Mouse (Mus musculus) limb, embryonic 12.5 days (tissue): ENCODE data around the gene Rhod. TPM values are rescaled to one million over a fixed set of nuclear protein-coding genes. Genes with fewer than 3 reads are reported as not detected.

Source experiments
- ATAC-seq: fragments of 200-750 bp; cut with Nextera tagmentation; 2 replicates; pipeline ENCODE4 v1.8.0; 2017; ENCODE audit warnings: low read depth, moderate TSS enrichment; ENCODE audit not compliant: insufficient number of reproducible peaks, insufficient read depth, low FRiP score, low TSS enrichment
- H3K27ac ChIP-seq: fragments of 300-500 bp; sonication (generic); 2 replicates; pipeline ENCODE4 v1.5.1; 2016; ENCODE audit warnings: mild to moderate bottlenecking, moderate library complexity
- H3K27me3 ChIP-seq: fragments of 300-500 bp; sonication (generic); 2 replicates; pipeline ENCODE4 v1.6.1; 2016; ENCODE audit warnings: mild to moderate bottlenecking, moderate library complexity
- H3K36me3 ChIP-seq: fragments of 300-500 bp; sonication (generic); 2 replicates; pipeline ENCODE4 v1.6.1; 2016; ENCODE audit warnings: mild to moderate bottlenecking, moderate library complexity
- H3K4me1 ChIP-seq: fragments of 300-500 bp; sonication (generic); replicated peaks from 2 replicates; pipeline ENCODE4 v1.6.1; 2016
- H3K4me2 ChIP-seq: fragments of 300-500 bp; sonication (generic); 2 replicates; pipeline ENCODE4 v1.6.1; 2016; ENCODE audit warnings: mild to moderate bottlenecking, moderate library complexity
- H3K4me3 ChIP-seq: fragments of 300-500 bp; sonication (generic); replicated peaks from 2 replicates; pipeline ENCODE4 v1.5.1; 2016; ENCODE audit warnings: mild to moderate bottlenecking
- H3K9ac ChIP-seq: fragments of 300-500 bp; sonication (generic); replicated peaks from 2 replicates; pipeline ENCODE4 v1.6.1; 2016; ENCODE audit warnings: mild to moderate bottlenecking, moderate library complexity
- H3K9me3 ChIP-seq: fragments of 300-500 bp; sonication (generic); 2 replicates; pipeline ENCODE4 v1.6.1; 2016; ENCODE audit warnings: mild to moderate bottlenecking, moderate library complexity
- WGBS: fragments of 180-500 bp; shearing (Covaris S2); methylation state at CpG from one replicate; pipeline ENCODE4 v1.1.7; 2016; 5-methylcytosine and 5-hydroxymethylcytosine counted together
- polyA plus RNA-seq: library from polyadenylated mRNA; unstranded; fragments of >200 nt; fragmentation: Nextera tagmentation; extraction: Ambion mirVana; gene quantifications from 2 replicates; pipeline ENCODE4 v1.2.1, GENCODE M21; 2016

Rhod gene
- polyA plus RNA-seq, 1 experiment from 2014 or later, result 39.2 TPM

DNA sequence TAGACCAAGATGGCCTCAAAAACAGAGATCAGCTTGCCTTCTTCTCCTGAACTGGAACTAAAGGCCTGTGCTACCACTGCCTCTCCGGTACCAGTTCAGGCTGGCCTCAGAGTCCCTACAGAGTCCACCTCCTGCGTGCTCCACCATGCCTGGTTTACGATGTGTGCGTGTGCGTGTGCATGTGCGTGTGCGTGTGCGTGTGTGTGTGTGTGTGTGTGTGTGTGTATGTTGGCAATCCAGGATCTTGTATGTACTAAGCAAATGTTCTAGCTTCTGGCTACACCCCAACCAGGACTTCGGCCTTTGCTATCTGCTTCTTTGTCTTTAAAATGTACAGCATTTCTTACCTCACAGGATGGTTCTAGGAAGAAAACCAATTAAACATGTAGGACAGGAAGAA is 10.0 kb upstream of the Rhod start:
- 93% methylated on average over 9 of the region's 9 CpGs for WGBS

DNA sequence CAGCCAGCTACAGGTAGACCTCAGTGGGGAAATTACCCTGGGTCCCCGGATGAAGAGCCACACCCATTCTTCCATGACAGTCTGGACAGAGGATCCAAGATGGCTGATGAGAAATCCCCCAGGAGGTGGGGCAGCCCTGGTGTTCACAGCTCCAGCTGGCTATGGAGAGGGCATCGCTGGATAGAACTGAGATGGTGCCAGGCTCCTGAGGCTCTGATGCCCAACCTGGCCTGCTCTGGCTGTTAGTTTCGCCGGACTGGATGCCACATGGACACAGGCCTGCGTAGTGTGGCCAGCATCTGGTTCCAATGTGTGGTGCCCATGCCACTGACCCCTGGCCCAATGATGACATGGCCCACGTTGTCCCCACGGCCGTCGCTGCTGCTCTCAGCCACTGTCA is 8.2 kb upstream of the Rhod start:
- ATAC-seq, result no peak
- Histone ChIP-seq H3K9me3 (no peaks in the 10 kb centered on the region), H3K36me3 (no peaks in the 10 kb centered on the region), H3K4me1 (peaks cover 5% of the 10 kb centered on the region; the same call in 1 of the 2 replicates), H3K27me3 (no peaks in the 10 kb centered on the region), H3K4me3 (no peak overlapping the region), H3K9ac (no peak overlapping the region), H3K4me2 (no peak overlapping the region), H3K27ac (no peak overlapping the region)
- 84% methylated on average over 9 of the region's 9 CpGs for WGBS

More for the DNA sequence above, 10.0 kb upstream of the Rhod start:
- no peak overlapping the region for H3K4me2 ChIP-seq
- no peaks in the 10 kb centered on the region for H3K9me3 ChIP-seq
- H3K27me3 ChIP-seq, result no peaks in the 10 kb centered on the region
- no peak overlapping the region for H3K27ac ChIP-seq
- H3K4me3 ChIP-seq, result no peak overlapping the region
- peaks cover 5% of the 10 kb centered on the region; the same call in 1 of the 2 replicates for H3K4me1 ChIP-seq
- no peaks in the 10 kb centered on the region for H3K36me3 ChIP-seq
- no peak for ATAC-seq
- H3K9ac ChIP-seq, result no peak overlapping the region

DNA sequence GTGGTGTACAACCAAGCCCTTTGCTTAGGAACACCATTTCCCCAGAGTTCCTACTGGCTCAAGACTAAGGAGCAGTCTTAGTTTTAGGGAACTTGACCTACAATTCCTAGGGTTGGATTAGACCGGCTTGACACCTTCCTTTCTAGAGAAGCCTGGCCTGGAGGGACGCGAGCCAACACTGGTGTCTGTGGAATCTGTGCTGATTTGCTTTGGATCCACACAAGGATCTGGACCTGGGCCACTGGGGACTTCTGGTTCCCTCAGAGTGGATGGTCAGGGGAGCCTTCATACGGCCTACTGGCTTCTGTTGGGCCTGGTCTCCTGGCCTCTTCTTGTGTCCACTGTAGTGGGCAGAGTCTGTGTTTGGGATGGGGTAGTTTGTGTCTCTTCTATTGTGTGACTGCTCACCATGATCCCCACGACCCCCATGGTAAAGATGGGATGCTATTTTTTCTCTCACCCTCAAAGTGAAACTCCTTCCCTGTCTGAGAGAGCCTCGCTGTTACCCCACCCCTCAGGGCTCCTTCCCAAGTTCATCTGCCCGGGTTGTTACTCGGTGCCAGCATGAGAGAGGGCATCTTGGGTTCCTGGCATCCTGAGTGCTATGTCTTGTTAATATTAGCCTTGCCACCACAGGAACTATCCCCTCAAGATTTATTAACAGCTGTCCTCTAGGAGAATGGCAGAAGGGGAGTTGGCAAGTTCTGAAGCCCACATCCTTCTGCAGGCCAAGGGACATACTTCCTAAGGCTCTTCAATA is 7.6 kb upstream of the Rhod start:
- Histone ChIP-seq H3K27me3 (no peaks in the 10 kb centered on the region), H3K27ac (no peak overlapping the region), H3K9ac (no peak overlapping the region), H3K4me1 (peaks cover 6% of the 10 kb centered on the region), H3K9me3 (no peaks in the 10 kb centered on the region), H3K4me3 (no peak overlapping the region), H3K4me2 (no peak overlapping the region), H3K36me3 (no peaks in the 10 kb centered on the region)
- ATAC-seq, result no peak
- WGBS, result 87% methylated on average over 8 of the region's 8 CpGs

DNA sequence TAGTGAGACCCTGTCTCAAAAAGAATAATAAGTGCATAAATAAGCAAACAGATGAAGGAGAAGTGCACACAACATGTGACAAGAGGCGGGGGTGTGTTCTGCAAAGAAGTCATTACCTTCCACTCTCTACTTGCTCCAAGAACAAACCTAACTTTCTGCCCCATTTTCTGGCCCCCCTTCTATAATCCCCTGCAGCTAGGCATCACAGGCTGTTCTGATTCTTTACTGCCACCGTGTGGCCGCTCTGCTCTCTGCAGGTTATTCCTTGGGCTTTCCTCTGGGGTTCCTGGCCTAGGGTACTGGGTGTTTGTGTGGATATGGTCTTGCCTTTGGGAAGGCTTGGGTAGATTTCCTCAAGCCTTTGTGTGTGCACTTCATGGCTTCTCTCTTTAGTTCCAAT is 3.2 kb upstream of the Rhod start:
- WGBS, result 13% methylated on average over 3 of the region's 3 CpGs
- peak overlapping the region; percentile 50; the same call in 1 of the 2 replicates for H3K27ac ChIP-seq
- ATAC-seq, result no peak

DNA sequence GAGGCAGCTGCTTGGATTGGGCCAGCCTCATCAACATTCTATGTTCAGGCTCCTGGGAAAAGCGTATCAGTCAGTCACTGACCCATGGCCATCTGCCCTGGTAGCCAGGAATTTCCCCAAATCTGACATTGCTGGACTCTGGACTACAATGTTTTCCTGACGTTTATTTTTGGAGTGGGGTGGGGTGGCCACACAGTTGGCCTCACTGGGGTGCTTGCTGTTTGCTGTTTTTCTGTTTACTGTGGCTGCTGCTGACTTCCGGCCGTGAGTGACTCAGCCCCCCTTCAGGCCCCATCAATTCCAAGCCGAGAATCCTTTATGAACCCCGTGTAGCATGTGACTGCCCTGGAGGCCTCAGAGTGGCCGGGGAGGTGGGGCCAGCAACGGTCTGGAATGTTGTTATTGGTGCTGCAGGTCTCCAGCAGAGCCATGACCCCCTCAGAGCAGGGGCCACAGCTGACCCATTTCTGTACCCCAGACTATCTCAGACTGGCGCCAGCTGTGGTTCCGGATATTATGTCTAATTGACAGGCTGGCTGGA is 2.5 kb upstream of the Rhod start:
- Histone ChIP-seq H3K36me3 (no peaks in the 10 kb centered on the region), H3K4me3 (no peak overlapping the region), H3K27me3 (no peaks in the 10 kb centered on the region), H3K4me1 (peaks cover 47% of the 10 kb centered on the region), H3K9me3 (no peaks in the 10 kb centered on the region), H3K27ac (peak overlapping the region; percentile 50), H3K4me2 (no peak overlapping the region), H3K9ac (0 out of 2 replicates have a peak overlapping the region, but pooled peaks have one; percentile 18)
- WGBS, result 31% methylated on average over 10 of the region's 10 CpGs
- ATAC-seq, result no peak

More for the DNA sequence above, 3.2 kb upstream of the Rhod start:
- no peak overlapping the region for H3K4me3 ChIP-seq
- no peaks in the 10 kb centered on the region for H3K36me3 ChIP-seq
- H3K4me2 ChIP-seq, result no peak overlapping the region
- no peak overlapping the region for H3K9ac ChIP-seq
- H3K27me3 ChIP-seq, result no peaks in the 10 kb centered on the region
- peaks cover 46% of the 10 kb centered on the region for H3K4me1 ChIP-seq
- no peaks in the 10 kb centered on the region for H3K9me3 ChIP-seq

DNA sequence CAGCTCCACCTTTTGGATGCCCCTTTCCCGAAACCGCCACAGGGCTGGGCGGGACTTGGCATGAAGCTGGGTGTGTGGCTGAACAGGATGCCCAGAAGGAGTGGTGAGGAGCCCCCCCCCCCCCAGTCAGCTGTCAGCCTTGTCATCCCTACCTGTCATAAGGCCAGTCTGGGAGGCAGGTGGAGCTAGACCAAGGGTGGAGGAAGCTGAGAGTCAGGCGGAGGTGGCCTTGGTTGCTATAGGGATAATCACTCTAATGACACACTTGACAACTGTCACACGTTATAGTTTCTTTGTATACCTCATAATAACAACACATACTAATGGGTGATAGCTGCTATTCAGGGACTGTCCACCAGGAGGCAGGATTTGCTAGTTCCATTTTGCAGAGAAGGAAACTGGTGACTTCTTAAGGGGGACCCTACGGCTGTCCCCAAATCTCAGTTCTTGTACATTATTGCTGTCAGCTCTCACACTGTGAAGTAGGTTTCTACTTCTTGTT is 1.9 kb upstream of the Rhod start:
- no peak for ATAC-seq
- H3K27me3 ChIP-seq, result no peaks in the 10 kb centered on the region
- H3K9me3 ChIP-seq, result no peaks in the 10 kb centered on the region
- no peak overlapping the region for H3K9ac ChIP-seq
- H3K4me1 ChIP-seq, result peaks cover 47% of the 10 kb centered on the region
- 29% methylated on average over 6 of the region's 6 CpGs for WGBS
- H3K4me3 ChIP-seq, result no peak overlapping the region
- no peak overlapping the region for H3K4me2 ChIP-seq
- 0 out of 2 replicates have a peak overlapping the region, but pooled peaks have one; percentile 50 for H3K27ac ChIP-seq
- H3K36me3 ChIP-seq, result peaks cover 5% of the 10 kb centered on the region; the same call in 1 of the 2 replicates

DNA sequence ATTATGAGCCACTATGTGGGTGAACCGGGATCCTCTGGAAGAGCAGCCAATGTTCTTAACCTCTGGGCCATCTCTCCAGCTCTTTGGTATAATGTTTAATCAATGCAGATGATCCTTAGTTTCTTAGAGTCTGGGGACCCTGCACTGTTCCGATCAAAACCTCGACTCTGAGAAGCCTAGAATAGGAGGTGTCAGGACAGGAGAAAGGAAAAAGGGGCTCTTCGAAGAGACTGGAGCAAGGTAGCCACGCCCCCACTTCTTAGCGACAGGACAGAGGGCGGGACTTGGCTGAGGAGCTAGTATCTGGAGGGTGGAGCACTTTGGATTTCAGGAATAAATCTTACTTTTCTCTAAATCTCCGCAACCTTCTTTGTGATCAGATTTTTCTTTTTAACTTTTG is 990 bp upstream of the Rhod start:
- no peaks in the 10 kb centered on the region for H3K27me3 ChIP-seq
- H3K4me3 ChIP-seq, result peak overlapping the region; percentile 85
- no peaks in the 10 kb centered on the region for H3K9me3 ChIP-seq
- no peak for ATAC-seq
- peaks cover 47% of the 10 kb centered on the region for H3K4me1 ChIP-seq
- H3K27ac ChIP-seq, result no peak overlapping the region
- 11% methylated on average over 8 of the region's 8 CpGs for WGBS
- H3K4me2 ChIP-seq, result peak overlapping the region; percentile 90
- H3K9ac ChIP-seq, result no peak overlapping the region
- H3K36me3 ChIP-seq, result peaks cover 13% of the 10 kb centered on the region; the same call in 1 of the 2 replicates

DNA sequence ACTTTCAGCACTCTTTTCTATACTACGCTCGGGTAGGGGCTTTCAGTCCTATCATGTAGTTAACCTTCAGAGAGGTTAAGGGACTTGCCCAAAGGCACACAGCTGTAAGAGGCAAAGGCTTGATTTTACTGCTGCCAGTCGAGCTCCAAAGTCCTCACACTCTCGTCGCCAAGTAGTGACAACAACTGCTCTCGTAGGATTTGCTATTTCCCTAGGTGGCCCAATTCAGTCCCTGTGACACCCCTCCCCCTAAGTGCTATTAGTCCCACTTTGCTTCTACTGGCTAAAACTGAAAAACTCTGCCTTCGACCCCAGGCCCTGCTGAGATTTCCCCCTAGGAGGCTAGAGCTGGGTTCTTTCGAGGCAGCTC is 456 bp downstream of the Rhod start:
- peak overlapping the region; percentile 83 for H3K9ac ChIP-seq
- peak overlapping the region; percentile 75 for H3K27ac ChIP-seq
- H3K4me1 ChIP-seq, result peaks cover 47% of the 10 kb centered on the region
- no peaks in the 10 kb centered on the region for H3K27me3 ChIP-seq
- ATAC-seq, result no peak
- H3K9me3 ChIP-seq, result no peaks in the 10 kb centered on the region
- peak overlapping the region; percentile 85 for H3K4me3 ChIP-seq
- H3K36me3 ChIP-seq, result peaks cover 13% of the 10 kb centered on the region; the same call in 1 of the 2 replicates
- 5% methylated on average over 8 of the region's 8 CpGs for WGBS
- H3K4me2 ChIP-seq, result peak overlapping the region; percentile 90

DNA sequence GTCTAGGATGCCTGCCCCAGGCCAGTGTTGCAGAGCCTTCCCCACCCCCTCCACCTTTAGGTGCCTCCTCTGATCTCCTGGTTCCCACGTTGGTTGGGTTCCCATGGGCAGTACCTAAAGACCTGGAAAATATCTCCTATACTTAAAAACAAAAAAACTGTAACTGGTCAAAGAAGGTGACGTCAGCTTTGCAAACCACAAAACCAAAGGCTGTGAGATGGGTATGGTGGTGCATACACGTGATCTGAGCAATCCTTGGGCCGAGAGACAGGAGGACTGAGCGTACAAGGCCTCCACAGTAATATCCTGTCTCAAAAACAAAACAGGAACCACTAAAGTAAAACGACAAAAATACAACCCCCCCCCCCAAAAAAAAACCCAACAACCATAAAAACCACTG is 1.3 kb downstream of the Rhod start:
- no peaks in the 10 kb centered on the region for H3K9me3 ChIP-seq
- no peak overlapping the region for H3K27ac ChIP-seq
- H3K9ac ChIP-seq, result no peak overlapping the region
- H3K4me1 ChIP-seq, result peaks cover 47% of the 10 kb centered on the region
- H3K36me3 ChIP-seq, result peaks cover 14% of the 10 kb centered on the region; the same call in 1 of the 2 replicates
- H3K27me3 ChIP-seq, result no peaks in the 10 kb centered on the region
- H3K4me2 ChIP-seq, result peak overlapping the region; percentile 90
- no peak for ATAC-seq
- H3K4me3 ChIP-seq, result peak overlapping the region; percentile 85
- 78% methylated on average over 6 of the region's 6 CpGs for WGBS

DNA sequence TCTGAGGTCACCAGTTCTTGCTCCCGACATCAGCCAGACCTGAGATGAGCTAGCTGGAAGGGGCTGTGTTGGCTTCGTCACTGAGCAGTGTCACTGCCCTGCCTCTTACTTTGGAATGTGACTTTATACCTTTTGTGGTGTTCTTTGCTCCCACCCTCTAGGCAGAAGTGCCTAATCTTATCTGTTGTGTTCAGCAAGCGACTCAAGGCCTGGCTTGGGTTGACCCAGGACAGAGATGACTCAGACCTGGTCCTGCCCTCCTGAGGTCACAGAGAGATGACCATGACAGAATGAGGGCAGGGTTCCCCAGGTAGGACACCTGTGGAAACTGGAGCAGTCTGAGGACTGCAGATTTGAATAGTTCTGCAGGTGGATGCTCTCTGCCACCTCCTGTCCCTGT is 3.0 kb downstream of the Rhod start:
- H3K4me3 ChIP-seq, result no peak overlapping the region
- peaks cover 30% of the 10 kb centered on the region for H3K36me3 ChIP-seq
- no peak for ATAC-seq
- H3K4me2 ChIP-seq, result no peak overlapping the region
- H3K27ac ChIP-seq, result no peak overlapping the region
- H3K9ac ChIP-seq, result no peak overlapping the region
- no peaks in the 10 kb centered on the region for H3K27me3 ChIP-seq
- 94% methylated on average over 3 of the region's 3 CpGs for WGBS
- H3K4me1 ChIP-seq, result peaks cover 35% of the 10 kb centered on the region
- H3K9me3 ChIP-seq, result no peaks in the 10 kb centered on the region

DNA sequence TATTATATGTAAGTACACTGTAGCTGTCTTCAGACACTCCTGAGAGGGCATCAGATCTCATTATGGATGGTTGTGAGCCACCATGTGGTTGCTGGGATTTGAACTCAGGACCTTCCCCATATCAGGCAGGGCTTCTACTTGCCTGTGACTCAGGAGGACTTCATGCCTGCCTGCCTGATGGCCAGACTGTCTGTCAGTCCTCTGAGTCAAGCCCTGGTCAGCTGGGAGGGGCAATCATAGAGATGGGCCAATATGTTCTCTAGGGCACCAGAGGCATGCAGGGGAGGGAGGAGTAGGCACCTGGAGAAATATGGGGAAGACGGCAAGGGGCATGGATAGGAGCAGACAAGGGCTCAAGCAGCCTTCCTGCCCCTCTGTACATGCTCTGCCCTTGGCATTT is 4.2 kb downstream of the Rhod start:
- 95% methylated on average over 1 of the region's 1 CpGs for WGBS
- ATAC-seq, result no peak
- Histone ChIP-seq H3K36me3 (peaks cover 40% of the 10 kb centered on the region), H3K4me3 (no peak overlapping the region), H3K27ac (no peak overlapping the region), H3K27me3 (no peaks in the 10 kb centered on the region), H3K4me2 (no peak overlapping the region), H3K9me3 (no peaks in the 10 kb centered on the region), H3K4me1 (peaks cover 23% of the 10 kb centered on the region), H3K9ac (no peak overlapping the region)
